Mouse (Mus musculus) right cerebral cortex, postnatal 14 days (tissue): ENCODE data around the gene Sco1.

ENCODE experiments used
- DNase-seq: peaks from one replicate; pipeline ENCODE4 v3.0.0; 2022

The Sco1 gene

DNA sequence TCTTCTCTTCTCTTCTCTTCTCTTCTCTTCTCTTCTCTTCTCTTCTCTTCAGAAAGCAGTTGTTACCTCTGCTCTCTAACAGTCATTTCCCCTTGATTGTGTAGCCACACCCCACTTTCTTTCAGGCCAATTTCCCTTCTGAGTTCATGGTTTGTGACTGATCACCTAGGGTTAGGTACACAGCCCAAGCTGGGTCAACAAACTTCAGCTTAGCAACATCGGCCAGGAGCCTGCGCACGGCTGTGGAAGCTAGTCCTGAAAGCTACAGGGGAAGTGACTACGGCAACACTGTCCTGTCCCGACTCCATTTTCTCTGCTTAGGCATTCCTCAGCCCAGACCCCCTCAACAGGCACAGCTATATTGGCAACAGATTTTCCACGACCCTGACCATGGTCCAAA lies 7.5 kb upstream of the Sco1 start:
- no peak for DNase-seq

- DNase-seq, result no peak
Measured at GRCm38 (mm10) chr11:67047199-67047598, 5.3 kb upstream of the Sco1 start.

DNA sequence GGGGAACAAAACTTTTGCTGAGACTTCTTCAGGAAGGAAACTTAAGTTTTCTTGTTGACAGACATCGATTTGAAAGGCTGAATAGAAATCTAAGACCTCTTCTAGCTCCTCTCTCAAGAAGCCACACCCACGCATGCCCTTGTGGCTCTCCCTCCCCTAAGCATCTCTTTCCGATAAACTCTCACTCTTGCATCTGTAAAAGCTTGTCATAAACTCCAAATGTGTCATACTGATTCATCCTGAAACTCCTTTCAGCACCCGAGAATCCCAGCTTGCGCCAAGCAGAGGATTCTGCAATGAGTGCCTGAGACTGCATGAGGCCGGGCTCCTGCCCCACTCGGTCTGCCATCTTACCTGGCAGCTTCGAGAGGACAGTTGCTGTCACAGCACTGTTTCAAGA lies 4.0 kb upstream of the Sco1 start:
- DNase-seq, result no peak

GRCm38 (mm10) chr11:67049256-67049655 lies 3.2 kb upstream of the Sco1 start:
- DNase-seq, result no peak

GRCm38 (mm10) chr11:67051676-67052320 lies 672 bp upstream of the Sco1 start:
- no peak for DNase-seq

- no peak for DNase-seq
Measured at GRCm38 (mm10) chr11:67054754-67055365, 2.4 kb downstream of the Sco1 start.

DNA sequence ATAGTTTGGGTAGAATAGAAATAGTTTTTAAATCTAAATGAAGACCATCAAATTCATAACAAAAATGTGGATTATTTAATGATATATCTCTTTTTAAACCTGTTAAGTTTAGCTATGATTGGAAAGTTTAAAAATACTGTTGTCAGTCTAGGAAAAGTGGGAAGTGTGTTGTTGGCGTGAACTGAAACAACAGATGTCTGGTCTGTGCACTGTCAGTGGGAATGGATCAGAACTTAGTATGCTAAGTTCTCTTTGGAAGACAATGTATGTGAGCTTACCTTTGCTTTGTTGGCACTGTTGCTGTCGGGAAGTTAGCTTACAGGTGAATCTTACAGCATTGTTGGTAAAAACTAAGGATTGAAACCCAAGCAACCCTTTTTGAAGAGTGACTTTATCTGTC lies 8.8 kb downstream of the Sco1 start:
- no peak for DNase-seq

GRCm38 (mm10) chr11:67062726-67063125 lies 10.3 kb downstream of the Sco1 start:
- no peak for DNase-seq

GRCm38 (mm10) chr11:67067741-67068140 lies 15.3 kb downstream of the Sco1 start:
- DNase-seq, result no peak

GRCm38 (mm10) chr11:67072615-67073130 lies 20.2 kb downstream of the Sco1 start:
- DNase-seq, result no peak

DNA sequence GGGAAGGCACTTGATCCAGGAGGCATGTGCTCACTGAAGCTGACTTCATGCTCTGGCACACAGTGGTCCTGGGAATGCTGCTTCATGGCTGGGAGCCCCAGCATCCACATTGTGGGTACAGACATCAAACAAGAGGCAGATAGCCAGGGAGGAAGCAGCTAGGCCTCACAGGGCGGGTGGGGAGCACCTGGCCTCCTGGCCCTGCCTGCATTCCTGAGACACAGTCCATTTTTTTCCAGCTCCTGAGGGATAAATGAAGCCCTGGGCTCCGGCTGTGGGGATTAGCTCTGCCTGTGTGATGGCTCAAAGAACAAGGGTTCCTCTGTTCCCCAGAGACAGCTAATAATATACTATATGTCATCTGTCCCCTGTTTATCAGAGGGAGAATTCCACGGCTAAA lies 22.6 kb downstream of the Sco1 start:
- no peak for DNase-seq

DNA sequence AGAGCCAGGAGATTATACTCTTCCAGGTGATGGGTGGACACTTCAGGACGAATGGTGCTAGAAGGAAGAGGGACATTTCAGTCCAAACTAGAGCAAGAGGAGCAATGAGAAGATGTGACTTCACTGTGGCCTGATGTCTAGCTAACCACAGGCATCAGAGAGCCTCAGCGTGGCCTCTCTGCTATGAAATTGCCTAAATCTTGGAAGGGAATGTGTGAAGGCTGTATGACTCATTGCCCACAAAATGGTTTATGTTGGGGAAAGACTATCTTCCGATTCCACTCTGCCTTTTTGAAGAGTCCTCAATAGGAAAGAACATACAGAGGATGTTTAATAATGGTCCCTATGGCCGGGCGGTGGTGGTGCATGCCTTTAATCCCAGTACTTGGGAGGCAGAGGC lies 24.3 kb downstream of the Sco1 start:
- DNase-seq, result no peak

- DNase-seq, result no peak
Measured at GRCm38 (mm10) chr11:67077435-67077834, 25.0 kb downstream of the Sco1 start.

DNA sequence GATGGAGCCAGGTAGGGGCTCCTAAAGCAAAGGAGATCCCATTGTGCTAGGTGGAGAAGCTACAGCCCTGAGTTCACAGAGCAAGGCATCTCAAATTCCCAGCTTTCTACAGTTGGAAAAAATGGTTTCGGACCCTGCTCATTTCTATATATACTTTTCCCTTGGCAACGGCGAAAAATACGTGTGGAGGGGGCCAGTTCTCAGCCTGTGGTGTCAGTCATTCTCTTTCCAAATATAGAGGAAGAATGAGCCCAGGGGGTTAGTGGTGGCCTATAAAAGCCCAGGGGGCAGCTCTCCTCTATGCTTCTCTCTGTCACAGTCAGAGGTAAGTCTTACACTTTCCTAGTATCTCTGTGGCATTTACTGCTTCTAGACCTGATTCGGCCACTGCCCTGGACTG lies 25.5 kb downstream of the Sco1 start, which contains the start of gene Myh3:
TSS of gene Myh3 (plus strand) at position 301 of the 400 bp plus-strand sequence.
- DNase-seq, result no peak

GRCm38 (mm10) chr11:67078888-67079287 lies 26.4 kb downstream of the Sco1 start:
- no peak for DNase-seq

DNA sequence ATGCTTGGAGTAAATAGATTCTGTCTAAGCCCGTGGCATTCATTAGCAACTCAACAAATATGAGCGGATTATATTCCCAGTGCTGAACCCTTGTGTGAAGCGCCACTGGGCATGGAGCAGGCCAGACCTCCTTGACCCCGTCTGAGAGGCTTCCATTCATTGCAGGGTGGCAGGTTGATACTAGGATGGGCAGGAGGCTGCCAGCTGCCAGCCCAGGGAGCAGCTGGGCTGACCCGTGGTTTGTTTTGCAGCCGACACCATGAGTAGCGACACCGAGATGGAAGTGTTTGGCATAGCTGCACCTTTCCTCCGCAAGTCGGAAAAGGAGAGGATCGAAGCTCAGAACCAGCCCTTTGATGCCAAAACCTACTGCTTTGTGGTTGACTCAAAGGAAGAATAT lies 27.3 kb downstream of the Sco1 start:
- DNase-seq, result no peak

DNA sequence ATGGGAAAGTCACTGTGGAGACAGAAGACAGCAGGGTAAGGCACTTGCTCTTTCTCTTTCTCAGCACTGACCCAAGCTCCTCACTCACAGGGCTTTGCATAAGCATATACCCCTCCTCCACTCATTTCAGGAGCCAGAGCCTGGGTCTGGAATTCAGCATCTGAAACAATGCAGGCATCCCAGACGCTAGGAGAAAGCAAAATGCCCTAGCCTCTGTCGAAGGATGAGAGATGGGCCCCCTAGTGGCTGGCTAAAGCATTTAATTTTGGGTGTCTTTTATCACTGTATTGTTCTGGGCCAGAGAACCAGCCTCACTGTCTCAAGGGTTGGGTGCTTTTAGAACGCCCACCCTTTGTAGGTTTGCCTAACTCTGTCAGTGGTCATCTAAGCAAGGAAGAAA lies 27.7 kb downstream of the Sco1 start:
- peak; percentile 50 for DNase-seq

DNA sequence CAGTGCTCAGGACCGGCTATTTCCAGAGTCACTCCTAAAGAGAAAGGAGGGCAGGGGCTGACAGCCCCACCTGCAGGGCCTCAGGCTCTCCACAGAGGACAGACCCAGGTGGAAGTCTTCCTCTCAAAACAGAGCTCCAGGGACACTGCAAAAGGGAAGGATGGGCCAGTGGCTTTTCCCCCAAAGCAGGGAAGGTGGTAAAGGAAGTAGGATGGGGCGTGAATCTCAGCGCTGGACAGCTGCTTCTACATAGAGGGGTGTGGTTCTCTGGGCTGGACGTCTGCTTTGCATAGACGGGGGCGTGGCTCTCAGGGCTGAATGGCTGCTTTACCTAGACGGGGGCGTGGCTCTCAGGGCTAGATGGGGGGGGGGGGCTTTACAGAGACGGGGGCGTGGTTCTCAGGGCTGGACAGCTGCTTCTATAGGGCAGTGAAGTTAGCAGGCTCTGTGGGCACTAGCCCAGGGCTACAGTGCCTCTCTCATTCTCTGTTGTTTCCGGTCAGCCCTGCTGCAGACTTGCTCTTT lies 28.7 kb downstream of the Sco1 start:
- DNase-seq, result no peak

GRCm38 (mm10) chr11:67082188-67082587 lies 29.7 kb downstream of the Sco1 start:
- no peak for DNase-seq

DNA sequence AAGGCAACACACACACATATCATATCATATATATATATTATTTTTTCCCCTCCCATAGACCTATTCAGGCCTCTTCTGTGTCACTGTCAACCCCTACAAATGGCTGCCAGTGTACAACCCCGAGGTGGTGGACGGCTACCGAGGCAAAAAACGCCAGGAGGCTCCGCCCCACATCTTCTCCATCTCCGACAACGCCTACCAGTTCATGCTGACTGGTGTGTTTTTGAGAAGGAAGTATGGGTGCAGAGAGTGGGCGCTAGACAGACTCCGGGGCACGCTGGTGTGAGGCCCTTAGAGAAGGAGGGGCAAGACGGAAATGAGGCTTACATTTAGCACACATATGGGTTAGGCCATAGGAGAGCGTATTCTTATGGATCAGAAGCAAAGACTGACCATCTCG lies 30.3 kb downstream of the Sco1 start:
- no peak for DNase-seq

DNA sequence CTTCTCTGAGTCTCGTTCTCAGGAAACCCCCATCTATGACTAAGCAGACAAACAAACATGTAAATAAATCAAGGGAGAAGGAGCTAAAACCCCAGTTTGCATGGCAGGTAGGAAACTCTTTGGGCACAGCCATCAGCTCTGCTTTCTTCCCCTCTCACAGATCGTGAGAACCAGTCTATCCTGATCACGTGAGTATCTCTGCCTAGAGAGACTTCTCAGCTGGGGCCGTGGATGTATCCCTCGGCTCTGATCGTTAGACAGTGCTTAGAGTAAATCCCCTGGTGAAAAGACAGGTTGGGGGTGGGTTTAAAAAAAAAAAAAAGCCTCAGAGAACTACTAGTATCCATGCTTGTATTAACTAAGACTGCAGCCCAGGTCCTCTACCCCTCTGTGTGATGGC lies 30.8 kb downstream of the Sco1 start:
- DNase-seq, result no peak

DNA sequence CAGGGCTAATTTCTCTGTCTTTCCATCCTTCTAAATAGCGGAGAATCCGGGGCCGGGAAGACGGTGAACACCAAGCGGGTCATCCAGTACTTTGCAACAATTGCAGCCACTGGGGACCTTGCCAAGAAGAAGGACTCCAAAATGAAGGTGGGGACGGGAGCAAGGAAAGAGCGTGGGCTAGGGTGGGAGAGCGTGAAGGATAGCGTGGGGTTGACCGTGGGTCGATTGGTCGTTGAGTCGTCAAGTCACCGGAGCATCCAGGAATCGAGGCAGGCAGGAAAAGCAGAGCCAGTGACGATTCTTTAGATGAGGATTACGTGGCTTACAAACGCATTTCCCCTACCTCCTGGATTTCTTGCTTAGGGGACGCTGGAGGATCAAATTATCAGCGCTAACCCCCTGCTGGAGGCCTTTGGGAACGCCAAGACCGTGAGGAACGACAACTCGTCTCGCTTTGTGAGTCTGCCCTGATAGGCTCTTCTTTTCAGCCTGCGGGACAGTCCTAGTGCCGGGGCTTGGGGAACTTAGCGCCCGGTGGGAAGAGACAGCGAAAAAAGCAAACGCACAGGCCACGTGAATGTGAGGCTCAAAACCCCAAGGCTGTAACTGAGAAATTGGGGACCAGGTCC lies 31.4 kb downstream of the Sco1 start:
- DNase-seq, result no peak

DNA sequence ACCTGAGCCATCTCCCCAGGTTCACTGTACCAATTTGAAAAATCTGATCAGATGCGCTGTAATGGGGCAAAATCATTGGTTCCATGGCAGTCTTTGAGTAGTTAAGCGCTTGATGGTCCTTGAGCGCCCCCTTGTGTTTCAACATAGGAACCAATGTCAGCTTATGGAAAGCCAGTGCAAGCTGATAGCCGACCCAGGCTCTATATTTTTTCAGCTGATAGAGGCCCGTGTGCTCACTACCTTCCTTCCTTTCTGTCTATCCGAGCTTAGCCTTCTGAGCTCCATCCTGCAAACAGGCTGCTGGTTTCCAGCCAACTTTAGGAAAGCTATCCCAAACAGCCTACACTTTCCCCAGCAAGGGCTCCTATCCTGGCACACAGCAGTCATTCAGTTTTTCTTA lies 33.0 kb downstream of the Sco1 start:
- DNase-seq, result peak; percentile 73
